In the genomic region with DNA sequence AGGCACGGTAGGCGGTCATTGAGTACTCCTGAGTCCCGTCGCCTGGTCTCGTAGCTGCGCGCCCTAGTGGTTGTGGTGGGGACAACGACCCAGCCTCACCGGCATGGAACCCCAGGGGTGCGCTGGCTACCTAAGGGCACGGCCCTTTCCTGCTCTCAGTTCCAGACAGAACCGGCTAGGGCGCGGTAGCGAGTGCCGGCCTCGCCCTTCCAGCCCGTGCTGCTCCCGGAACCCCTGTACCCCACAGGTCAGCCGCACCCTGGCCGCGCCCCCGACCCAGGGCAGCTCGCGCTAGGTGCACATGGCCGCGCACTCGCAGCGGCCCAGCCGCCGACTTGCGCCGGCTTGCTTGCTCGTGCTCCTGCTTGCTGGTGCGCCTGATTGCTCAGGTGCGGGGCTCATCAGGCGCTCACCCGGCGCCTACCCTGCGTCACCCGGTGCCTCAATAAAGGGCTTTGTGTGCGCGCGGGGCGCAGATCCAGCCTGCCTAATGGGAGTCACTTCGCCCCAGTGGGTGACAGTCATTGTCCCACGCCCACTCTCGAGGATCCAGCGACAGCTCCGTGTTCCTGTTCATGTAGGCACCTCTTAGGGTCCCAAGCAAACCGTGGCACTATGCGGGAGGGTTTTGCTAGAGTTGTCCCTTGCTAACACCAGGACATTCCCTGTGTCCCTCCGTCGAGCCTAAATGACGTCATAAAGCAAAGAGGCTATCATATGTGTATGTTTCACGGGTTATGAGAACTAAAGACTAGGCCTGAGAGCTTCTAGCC, we compare ENCODE assay signal across 8 mouse cellular contexts. TPM values are rescaled to one million over a fixed set of nuclear protein-coding genes. Genes with fewer than 3 reads are reported as not detected.
DNase-seq lines count a peak whose midpoint lies in the region; ATAC-seq and TF ChIP-seq lines count a peak whose summit lies in the region.

A gene (minus strand): TSS at position 665 of the 773 bp plus-strand sequence.

- H3K4me2 ChIP-seq in heart, embryonic 13.5 days, result peak within 1 kb of the TSS; percentile 96
- peak within 1 kb of the TSS; percentile 100 for H3K4me2 ChIP-seq in kidney, embryonic 16.5 days (replicated peaks; ENCODE audit: low read depth, low read length)
- peak within 1 kb of the TSS; percentile 88 for H3K4me2 ChIP-seq in liver, embryonic 15.5 days
- H3K4me2 ChIP-seq in stomach, embryonic 16.5 days (ENCODE audit: low read depth, low read length), result peak within 1 kb of the TSS; percentile 97

- H3K36me3 ChIP-seq in erythroblast, embryonic 14.5 days (ENCODE audit: control insufficient read depth), result no peaks in the 10 kb centered on the region
- no peaks in the 10 kb centered on the region for H3K36me3 ChIP-seq in heart, embryonic 13.5 days
- no peaks in the 10 kb centered on the region for H3K36me3 ChIP-seq in kidney, embryonic 16.5 days (ENCODE audit: insufficient read depth, low read length)
- H3K36me3 ChIP-seq in liver, embryonic 15.5 days (replicated peaks), result no peaks in the 10 kb centered on the region
- H3K36me3 ChIP-seq in stomach, embryonic 16.5 days (ENCODE audit: control insufficient read depth, insufficient read depth, low read length), result no peaks in the 10 kb centered on the region

- no peak for TF ChIP-seq CTCF in bone marrow macrophage, adult 2 months (IDR thresholded peaks at IDR 0.05; ENCODE audit: low read depth, low read length)

- H3K4me3 ChIP-seq in bone marrow macrophage, adult 2 months (ENCODE audit: insufficient read depth, low read length), result peak within 1 kb of the TSS; percentile 61
- peak within 1 kb of the TSS; percentile 63 for H3K4me3 ChIP-seq in erythroblast, embryonic 14.5 days (replicated peaks)
- H3K4me3 ChIP-seq in heart, embryonic 13.5 days, result peak within 1 kb of the TSS; percentile 67
- peak within 1 kb of the TSS; percentile 63 for H3K4me3 ChIP-seq in kidney, embryonic 16.5 days (ENCODE audit: low read length)
- H3K4me3 ChIP-seq in liver, embryonic 15.5 days (replicated peaks), result peak within 1 kb of the TSS; percentile 57
- H3K4me3 ChIP-seq in stomach, embryonic 16.5 days (replicated peaks; ENCODE audit: low read length), result peak within 1 kb of the TSS; percentile 56

- H3K27ac ChIP-seq in bone marrow macrophage, adult 2 months (ENCODE audit: insufficient read depth, low read depth, low read length), result no peak within 1 kb of the TSS
- no peak within 1 kb of the TSS for H3K27ac ChIP-seq in heart, embryonic 13.5 days (replicated peaks)
- H3K27ac ChIP-seq in kidney, embryonic 16.5 days (ENCODE audit: low read length), result 0 out of 2 replicates have a peak within 1 kb of the TSS, but pooled peaks have one; percentile 43
- no peak within 1 kb of the TSS for H3K27ac ChIP-seq in liver, embryonic 15.5 days (replicated peaks)
- peak within 1 kb of the TSS; percentile 75 for H3K27ac ChIP-seq in stomach, embryonic 16.5 days (ENCODE audit: low read length)

- under 1% methylated on average over 52 of the region's 56 CpGs for WGBS in heart, embryonic 13.5 days
- WGBS in kidney, embryonic 16.5 days, result 1% methylated on average over 54 of the region's 56 CpGs
- WGBS in liver, embryonic 15.5 days (ENCODE audit: insufficient replicate concordance), result under 1% methylated on average over 49 of the region's 56 CpGs
- WGBS in stomach, embryonic 16.5 days, result 1% methylated on average over 55 of the region's 56 CpGs

- H3K9ac ChIP-seq in heart, embryonic 13.5 days, result peak within 1 kb of the TSS; percentile 84
- peak within 1 kb of the TSS; percentile 71 for H3K9ac ChIP-seq in kidney, embryonic 16.5 days (replicated peaks; ENCODE audit: low read length)
- peak within 1 kb of the TSS; percentile 37; the same call in 1 of the 2 replicates for H3K9ac ChIP-seq in liver, embryonic 15.5 days
- peak within 1 kb of the TSS; percentile 76 for H3K9ac ChIP-seq in stomach, embryonic 16.5 days (ENCODE audit: low read length)

- H3K9me3 ChIP-seq in erythroblast, embryonic 14.5 days (ENCODE audit: control insufficient read depth, low read length), result no peaks in the 10 kb centered on the region
- H3K9me3 ChIP-seq in heart, embryonic 13.5 days, result no peaks in the 10 kb centered on the region
- H3K9me3 ChIP-seq in kidney, embryonic 16.5 days (ENCODE audit: low read length), result no peaks in the 10 kb centered on the region
- no peaks in the 10 kb centered on the region for H3K9me3 ChIP-seq in liver, embryonic 15.5 days (replicated peaks)
- H3K9me3 ChIP-seq in stomach, embryonic 16.5 days (replicated peaks; ENCODE audit: control insufficient read depth, low read length), result no peaks in the 10 kb centered on the region

- TF ChIP-seq POLR2A in bone marrow macrophage, adult 2 months (IDR thresholded peaks at IDR 0.05; ENCODE audit: borderline replicate concordance, low read depth, low read length), result no peak

- peaks cover 7% of the 10 kb centered on the region for H3K27me3 ChIP-seq in erythroblast, embryonic 14.5 days (ENCODE audit: control insufficient read depth)
- H3K27me3 ChIP-seq in heart, embryonic 13.5 days (replicated peaks), result peaks cover 6% of the 10 kb centered on the region; the same call in 1 of the 2 replicates
- no peaks in the 10 kb centered on the region for H3K27me3 ChIP-seq in kidney, embryonic 16.5 days (ENCODE audit: insufficient read depth, low read length)
- peaks cover 16% of the 10 kb centered on the region for H3K27me3 ChIP-seq in liver, embryonic 15.5 days
- no peaks in the 10 kb centered on the region for H3K27me3 ChIP-seq in stomach, embryonic 16.5 days (ENCODE audit: control insufficient read depth, insufficient read depth, low read length)

- peak; percentile 86 to 88 for DNase-seq in B cell, adult 2 months
- DNase-seq in neural tube, embryonic 10.5 days (ENCODE audit: extremely low spot score, low spot score), result peak; percentile 84

- H3K4me1 ChIP-seq in bone marrow macrophage, adult 2 months (ENCODE audit: control insufficient read depth, insufficient read depth, low read length), result no peaks in the 10 kb centered on the region
- peaks cover 12% of the 10 kb centered on the region for H3K4me1 ChIP-seq in erythroblast, embryonic 14.5 days (ENCODE audit: control insufficient read depth)
- peaks cover 2% of the 10 kb centered on the region; the same call in 1 of the 2 replicates for H3K4me1 ChIP-seq in heart, embryonic 13.5 days
- H3K4me1 ChIP-seq in kidney, embryonic 16.5 days (ENCODE audit: insufficient read depth, low read length), result peaks cover 4% of the 10 kb centered on the region; the same call in 1 of the 2 replicates
- peaks cover 9% of the 10 kb centered on the region for H3K4me1 ChIP-seq in liver, embryonic 15.5 days (replicated peaks)
- H3K4me1 ChIP-seq in stomach, embryonic 16.5 days (ENCODE audit: control insufficient read depth, insufficient read depth, low read length), result no peaks in the 10 kb centered on the region; the same call in 1 of the 2 replicates

- ATAC-seq in heart, embryonic 13.5 days (ENCODE audit: extremely low read depth, insufficient number of reproducible peaks, low FRiP score, low TSS enrichment), result peak; percentile 14; the same call in 1 of the 2 replicates
- ATAC-seq in kidney, embryonic 16.5 days (ENCODE audit: low FRiP score, low TSS enrichment), result peak; percentile 92
- ATAC-seq in liver, embryonic 15.5 days (ENCODE audit: insufficient read depth), result peak; percentile 71
- ATAC-seq in stomach, embryonic 16.5 days (ENCODE audit: insufficient read depth, low FRiP score), result peak; percentile 92

RNA-seq across cellular contexts. Expression of the gene that starts here (rescaled TPM):
- polyA plus RNA-seq in bone marrow macrophage, adult 2 months (2012; ENCODE audit: insufficient read depth, insufficient read length, missing spikeins), result not detected in 2 replicates
- polyA plus RNA-seq in erythroblast, embryonic 14.5 days (2012), result not detected in 2 replicates
- polyA plus RNA-seq in heart, embryonic 13.5 days (2015; fragmentation: Nextera tagmentation; extraction: Ambion mirVana), result 0.20 TPM in 1 of 2 replicates, not detected in the other
- 0.14 TPM in 1 of 2 replicates, not detected in the other for polyA plus RNA-seq in kidney, embryonic 16.5 days (2015; fragmentation: Nextera tagmentation; extraction: Ambion mirVana)
- polyA plus RNA-seq in liver, embryonic 15.5 days (2015; fragmentation: Nextera tagmentation; extraction: Ambion mirVana), result not detected in 2 replicates
- 0.44 TPM in 1 of 2 replicates, not detected in the other for polyA plus RNA-seq in stomach, embryonic 16.5 days (2015; fragmentation: Nextera tagmentation; extraction: Ambion mirVana)

Comparison
In these comparisons a context has a peak if more than half of its experiments do, and no peak if none do; other contexts are left out.
1. Peak in ATAC-seq, H3K4me3 ChIP-seq, H3K9ac ChIP-seq and H3K4me2 ChIP-seq in heart, embryonic 13.5 days; RNA of the gene not detected or under 1 TPM.
2. Peak in ATAC-seq, H3K4me3 ChIP-seq, H3K27ac ChIP-seq, H3K9ac ChIP-seq and H3K4me2 ChIP-seq in kidney, embryonic 16.5 days; RNA of the gene not detected or under 1 TPM.
3. Peak in ATAC-seq, H3K4me3 ChIP-seq, H3K9ac ChIP-seq and H3K4me2 ChIP-seq in liver, embryonic 15.5 days; RNA of the gene not detected or under 1 TPM.
4. Peak in ATAC-seq, H3K4me3 ChIP-seq, H3K27ac ChIP-seq, H3K9ac ChIP-seq and H3K4me2 ChIP-seq in stomach, embryonic 16.5 days; RNA of the gene not detected or under 1 TPM.
5. ATAC-seq: peak in every context shown above with its lines; median percentile 92 in kidney, embryonic 16.5 days; 92 in stomach, embryonic 16.5 days; 71 in liver, embryonic 15.5 days; 14 in heart, embryonic 13.5 days.